Mouse (Mus musculus) ES-Bruce4 (cell line): Measurements from ENCODE around the gene Gm128.

Experiments used
- CTCF ChIP-seq: IDR thresholded peaks from one replicate; pipeline ENCODE4 v1.8.1; 2011; ENCODE audit warnings: low read depth, low read length
- EP300 ChIP-seq: IDR thresholded peaks from 2 replicates; pipeline ENCODE4 v1.6.1; 2011; ENCODE audit warnings: low read depth, low read length; ENCODE audit not compliant: insufficient read depth
- POLR2A ChIP-seq: IDR thresholded peaks from one replicate; pipeline ENCODE4 v1.8.1; 2011; ENCODE audit warnings: low read length; ENCODE audit not compliant: insufficient read depth

- TF ChIP-seq POLR2A (no peak), CTCF (no peak), EP300 (no peak)
Observed at GRCm38 (mm10) chr3:95228894-95229780, 12.3 kb downstream of the Gm128 start.
